Mouse (Mus musculus) spleen, postnatal 14 days (tissue): Measurements from ENCODE around the gene Rffl.
"Not testable (repeated sequence)": the region's sequence is repeated elsewhere in the genome, so short reads cannot be mapped to it uniquely, and the experiment has no call there.

Source experiments
- DNase-seq, 2 experiments: peaks; one replicate each; pipeline ENCODE4 v3.0.0; 2021 to 2022; ENCODE audit warnings: low spot score in 2 of 2

Rffl gene

DNA sequence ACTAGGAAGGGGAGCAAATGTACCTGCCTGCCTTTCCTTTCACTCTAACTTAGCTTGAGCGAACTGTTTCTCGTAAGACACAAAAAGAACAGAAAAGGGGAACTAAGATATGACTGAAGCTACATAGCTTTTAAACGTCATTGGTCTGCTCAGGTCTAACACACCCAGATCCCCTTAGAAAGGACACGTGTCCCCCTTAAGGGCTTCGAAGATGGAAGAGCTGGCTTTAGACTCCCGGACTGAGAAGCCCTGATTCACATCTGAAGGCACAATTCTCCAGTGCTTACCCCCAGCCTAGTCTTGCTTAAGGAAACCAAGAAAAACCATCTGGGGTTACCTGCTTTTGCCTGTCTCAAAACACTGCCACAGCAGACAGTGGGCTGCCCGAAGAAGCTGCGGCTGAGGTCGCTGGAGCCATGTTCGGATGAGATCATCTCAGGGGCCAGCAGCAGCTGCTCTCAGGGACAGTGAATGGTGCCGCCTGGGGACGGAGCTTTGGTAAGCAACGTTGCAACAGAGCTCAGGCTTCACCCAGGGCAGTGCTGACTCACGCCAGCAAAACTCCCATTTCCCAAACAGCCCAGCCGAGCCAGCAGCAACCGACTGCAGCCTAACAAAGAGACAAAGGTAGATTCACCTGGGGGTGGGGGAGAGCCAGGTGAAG, 25.5 kb downstream of the Rffl start:
- DNase-seq = peak; percentile 62 to 70

DNA sequence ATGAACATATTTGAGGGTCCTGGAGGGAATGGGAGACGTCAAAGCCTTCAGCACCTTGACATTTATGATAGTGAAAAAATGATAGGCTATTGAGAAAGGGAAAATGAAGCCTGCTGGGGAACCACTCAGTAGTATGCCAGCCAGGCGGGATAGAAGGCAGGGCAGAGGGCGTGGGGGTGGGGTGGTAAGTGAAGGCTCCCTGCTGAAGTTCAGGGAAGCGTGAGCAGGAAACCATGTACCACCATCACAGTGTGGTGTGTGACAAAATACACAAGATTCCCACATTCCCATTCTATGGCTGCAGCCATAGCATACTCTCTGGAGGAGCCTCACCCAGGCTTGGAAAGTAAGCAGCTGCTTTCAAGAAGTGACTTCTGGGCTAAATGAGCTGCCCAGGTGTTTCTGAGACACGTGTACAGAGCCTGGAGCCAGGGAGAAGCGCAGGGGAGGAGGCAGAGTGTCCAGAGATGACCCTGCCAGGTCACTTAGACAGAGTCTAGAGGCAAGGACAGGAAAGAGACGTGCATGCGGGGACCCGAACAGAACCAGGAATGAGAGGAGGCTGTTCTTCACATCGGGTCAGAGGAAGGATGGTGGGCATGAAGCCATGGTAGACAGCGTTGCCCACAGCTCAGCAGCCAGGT, 26.1 kb downstream of the Rffl start:
- no peak for DNase-seq

DNA sequence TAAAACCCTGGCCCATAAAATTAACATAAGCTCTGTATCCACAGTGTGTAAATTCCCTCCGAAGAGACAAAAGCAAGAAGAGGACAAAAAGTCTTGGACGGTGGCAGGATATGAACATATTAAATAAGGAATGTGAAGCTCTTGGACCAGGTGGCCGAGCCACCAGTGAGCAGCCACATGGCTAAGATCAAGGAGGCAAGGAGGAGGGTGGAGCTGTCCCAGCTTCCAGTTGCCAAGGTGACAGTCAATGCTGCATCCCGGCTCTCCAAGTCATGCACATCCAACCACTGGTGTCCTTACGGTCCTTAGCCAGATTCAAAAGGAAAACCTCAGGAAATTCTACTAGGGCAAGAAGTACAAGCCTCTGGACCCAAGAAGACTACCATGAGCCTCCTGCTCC, 32.5 kb downstream of the Rffl start:
- DNase-seq = no peak

DNA sequence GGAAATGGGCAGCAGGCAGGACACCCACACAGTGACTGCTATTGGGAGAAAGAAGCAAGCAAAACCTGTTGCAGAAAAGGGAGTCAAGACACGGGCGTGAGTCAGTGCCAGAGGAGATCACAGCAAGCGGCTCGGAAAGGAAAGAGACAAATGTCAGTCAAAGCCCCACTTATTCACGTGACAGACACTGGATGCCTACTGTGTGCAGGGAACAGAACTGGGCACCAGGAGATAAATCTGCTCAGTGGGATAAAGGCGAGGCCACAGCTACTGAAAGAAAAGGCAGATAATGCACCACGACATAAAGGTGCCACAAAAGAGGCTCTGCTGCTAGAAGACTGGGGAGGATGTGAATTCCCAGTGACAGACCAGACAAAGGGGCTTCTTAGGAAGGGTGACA, 33.2 kb downstream of the Rffl start:
- DNase-seq = no peak

DNA sequence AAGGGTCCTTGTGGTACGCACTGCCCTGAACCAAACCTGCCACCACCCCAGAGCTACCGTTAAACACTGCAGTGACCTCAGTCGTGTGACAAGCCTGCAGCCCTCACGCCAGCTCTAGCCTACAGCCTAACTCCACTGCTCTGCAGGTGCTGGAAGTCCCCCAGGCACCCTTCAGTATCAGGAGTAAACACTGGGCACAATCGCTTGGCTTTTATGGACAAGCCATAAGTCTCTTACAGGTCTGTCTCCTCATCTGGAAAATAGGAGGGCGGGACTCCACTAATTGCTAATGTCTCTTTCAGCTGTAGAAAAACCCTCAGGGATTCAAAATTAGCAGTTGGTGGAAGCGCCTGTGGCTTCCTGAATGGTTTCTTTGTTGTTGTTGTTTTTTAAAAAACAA, 33.8 kb downstream of the Rffl start:
- no peak for DNase-seq

DNA sequence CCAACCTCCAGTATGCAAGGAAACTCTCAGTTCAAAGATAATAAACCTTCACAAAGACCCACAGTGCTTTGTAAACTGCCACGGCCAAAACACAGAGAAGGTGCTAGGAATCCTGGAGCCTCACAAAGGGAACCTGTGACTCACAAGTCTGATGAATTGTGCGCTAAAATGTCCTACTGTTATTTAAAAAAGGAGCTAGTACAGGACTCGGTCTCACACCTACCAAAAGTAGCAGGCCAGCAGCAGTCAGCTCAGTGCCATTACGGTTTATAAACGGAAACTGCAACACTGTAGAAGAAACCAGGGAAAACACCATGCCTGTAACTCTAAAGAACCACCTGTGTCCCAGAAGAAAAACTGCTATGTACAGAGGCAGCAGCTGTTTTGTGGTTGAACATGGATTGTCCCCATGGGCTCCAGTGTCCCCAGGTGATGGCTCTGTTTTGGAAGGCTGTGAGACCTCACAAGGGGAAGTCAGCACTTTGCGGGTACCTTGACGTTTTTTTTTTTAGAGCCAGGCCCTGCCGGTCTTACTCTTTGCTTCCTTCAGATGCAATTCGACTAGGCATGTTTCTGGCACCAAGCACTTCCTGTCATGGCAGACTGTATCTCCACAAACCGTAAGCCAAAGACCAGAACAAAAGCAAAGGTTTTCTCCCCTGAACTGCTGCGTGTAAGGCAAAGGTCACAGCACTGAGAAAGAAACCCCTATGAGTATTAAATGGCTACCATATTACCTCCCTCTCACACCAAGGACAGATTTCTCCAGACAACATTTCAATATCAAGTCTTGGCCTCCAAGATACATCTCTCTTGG, 35.2 kb downstream of the Rffl start:
- DNase-seq = no peak

DNA sequence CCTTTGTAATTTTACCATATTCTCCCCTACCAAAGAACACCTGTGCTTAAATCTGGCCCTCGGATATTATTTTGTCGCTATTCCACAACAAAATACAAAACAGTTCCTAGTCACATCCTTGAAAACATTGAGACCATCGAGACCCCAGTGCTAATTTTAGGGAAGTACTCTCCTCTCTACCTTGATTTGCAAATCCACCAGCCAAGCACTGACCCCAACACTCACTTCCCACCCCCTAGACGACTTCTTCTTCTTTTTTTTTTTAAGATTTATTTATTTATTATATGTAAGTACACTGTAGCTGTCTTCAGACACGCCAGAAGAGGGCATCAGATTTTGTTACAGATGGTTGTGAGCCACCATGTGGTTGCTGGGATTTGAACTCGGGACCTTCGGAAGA, 36.7 kb downstream of the Rffl start:
- DNase-seq = not testable (repeated sequence)

DNA sequence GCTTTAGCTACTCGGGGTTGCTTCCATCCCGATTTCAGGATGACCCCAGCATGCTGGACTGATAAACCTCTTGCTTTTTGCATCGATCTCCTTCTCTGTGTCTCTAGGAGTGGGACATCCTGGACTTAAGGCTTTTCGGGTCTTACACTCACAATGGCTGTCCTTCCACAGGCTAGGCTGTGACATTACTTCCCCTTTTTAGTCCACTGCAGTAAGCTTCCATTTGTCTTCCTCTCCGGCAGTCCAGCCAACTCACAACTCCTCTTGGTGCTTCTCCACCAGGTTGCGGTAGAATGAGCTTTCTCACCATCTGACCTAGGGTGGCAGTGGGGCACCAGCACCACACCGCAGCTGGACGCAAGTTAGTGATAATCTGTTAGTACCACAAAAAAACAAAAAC, 37.1 kb downstream of the Rffl start:
- DNase-seq = no peak

DNA sequence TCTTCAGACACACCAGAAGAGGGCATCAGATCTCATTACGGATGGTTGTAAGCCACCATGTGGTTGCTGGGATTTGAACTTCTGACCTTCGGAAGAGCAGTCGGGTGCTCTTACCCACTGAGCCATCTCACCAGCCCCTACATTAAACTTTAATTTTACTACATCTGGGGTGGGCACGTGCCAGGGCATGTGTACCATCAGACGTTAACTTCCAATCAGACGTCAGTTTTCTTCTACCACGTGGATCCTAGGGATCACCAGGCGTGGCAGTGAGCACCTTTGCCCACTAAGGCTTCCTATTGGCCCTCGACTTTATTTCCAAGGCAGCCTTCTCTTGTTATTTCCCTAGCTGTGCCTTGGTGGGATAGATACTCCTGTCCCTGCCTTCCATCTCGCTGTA, 38.6 kb downstream of the Rffl start:
- not testable (repeated sequence) for DNase-seq

DNA sequence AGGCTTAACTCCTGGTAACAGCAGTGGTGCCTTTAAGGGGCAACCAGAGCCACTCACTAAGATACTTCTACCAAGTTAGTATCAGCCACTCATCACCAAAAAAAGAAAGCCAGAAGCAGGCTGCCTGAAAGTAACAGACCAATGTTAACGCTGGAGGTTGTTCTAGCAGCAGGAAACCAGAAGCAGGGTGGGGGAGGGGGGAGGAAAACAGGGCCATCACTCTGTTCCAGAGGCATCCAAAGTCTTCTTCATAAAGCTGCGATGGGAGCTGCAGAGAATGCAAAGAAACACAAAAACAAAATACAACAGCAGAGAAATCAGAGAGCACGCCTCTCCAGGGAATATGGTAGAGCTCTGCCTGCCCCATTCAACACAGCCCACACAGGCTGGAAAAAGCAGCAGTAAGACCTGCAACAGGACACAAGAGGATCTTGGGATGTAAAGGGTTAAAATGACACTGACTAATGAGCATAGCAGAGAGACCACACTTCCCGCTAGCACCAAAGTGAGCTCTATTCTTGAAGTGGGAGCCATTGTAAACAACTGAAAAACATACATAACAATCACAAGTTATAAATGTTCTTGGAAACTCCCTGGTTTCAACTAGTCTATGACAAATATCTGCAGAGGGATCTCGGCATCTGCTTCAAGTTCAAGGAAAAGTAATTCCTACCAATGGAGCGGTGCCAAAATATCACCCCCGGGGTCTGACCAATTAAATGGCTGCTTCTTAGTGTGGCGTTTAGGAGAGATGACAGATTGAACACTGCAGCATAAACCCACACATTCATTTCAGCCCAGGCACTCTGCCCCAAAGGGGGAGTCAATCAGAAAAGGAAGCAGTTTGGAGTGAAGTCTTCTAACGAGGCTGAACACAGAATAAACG, 39.8 kb downstream of the Rffl start:
- DNase-seq = no peak

DNA sequence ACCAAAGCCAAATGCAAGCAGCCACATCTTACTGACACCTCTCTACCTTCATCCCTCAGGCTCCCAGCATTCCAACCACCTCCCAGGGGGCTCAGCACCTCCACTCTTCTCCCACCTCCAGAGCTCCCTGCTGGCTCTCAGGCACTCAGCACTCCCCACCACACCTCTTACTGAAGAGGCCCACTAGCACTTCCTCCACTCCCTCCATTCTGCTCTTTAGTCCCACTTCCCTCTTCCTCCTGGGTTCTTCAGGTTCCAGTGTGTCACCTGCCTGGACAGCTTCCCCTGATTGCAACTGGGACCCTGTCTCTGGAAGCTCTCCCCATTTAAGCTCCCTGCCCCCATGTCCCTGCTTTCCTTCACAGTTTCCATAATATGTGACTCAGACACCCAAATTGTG, 44.2 kb downstream of the Rffl start:
- DNase-seq = no peak

DNA sequence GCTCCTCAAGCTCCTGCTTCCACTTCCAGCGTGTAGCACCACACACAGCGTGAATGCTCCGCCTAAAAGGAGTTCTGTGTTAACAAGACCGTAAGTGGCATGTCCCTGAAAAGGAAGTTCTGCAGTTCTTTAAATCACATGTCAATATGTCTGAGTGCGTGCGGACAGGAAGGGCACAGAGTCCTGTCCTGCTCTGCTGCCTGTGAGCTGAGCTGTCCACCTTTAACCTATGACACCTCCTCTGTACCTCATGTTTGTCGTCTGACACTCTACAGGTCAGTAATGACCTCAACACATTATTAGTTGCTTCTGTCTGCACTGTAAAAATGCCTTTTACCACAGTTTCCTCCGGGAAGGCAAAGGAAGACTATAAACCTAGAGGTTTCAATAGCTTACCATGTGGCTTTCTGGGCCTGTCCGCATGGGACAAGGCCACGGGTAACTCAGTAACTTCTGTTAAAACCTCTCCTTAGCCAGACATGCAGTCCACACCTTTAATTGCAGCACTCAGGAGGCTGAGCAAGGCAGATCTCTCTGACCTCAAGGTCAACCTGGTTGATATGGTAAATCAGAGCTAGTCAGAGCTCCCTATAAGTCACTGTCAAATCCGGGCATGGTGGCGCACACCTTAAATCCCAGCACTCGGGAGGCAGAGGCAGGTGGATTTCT, 50.1 kb downstream of the Rffl start:
- DNase-seq = no peak

DNA sequence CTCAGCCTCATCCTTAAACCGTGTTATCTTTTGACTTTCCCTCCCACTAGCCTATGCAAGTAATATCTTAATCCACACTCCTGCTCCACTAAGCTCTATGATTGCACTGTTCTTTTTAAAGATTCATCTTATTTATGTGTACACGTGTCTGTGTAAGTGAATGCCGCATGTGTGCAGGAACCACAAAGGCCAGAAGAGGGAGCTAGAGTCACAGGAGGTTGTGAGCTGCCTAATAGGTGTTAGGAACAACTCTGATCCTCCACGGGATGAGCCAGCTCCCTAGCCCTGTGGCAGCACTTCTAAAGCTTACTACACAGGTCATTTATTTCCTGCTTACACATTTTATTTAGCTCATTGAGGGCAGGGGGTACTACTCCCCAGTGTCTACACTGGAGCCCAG, 51.7 kb downstream of the Rffl start:
- DNase-seq = peak; percentile 53 to 73

DNA sequence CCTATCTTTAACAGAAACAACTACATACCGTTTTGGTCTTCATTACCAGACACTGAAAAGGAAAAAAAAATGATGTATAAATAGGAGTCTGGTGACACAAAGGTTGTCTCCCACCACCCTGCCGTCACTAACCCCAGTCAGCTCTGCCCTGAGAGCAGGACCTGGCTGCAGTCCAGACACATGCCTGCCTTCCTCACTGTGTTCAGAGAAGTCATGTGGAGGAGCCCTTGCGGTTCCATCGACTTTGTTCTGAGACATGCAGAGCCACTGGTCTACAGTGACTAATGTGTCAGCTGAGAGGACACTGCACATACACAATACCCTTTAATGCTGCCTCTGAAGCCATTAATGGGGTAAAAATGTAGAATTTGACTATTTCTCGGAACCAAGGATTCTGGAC, 62.5 kb downstream of the Rffl start:
- DNase-seq = no peak

DNA sequence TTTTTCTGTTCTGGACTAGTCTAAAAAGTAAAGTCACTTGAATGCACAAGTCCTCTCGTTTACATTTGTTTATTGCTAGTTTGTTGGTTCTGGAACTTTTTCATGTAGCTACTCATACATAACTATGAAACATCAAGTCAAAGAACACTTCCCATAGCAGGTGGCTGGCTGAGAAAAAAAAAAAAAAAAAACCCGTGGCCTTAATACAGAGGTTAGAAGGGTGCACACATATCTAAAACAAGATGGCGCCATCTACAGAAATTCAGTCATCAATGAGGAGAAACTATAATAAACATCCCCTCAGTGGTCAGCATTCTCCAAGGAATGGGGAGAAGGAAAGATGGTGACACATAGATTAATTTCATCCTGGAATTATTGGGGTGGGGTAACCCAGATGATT, 63.6 kb downstream of the Rffl start:
- DNase-seq = no peak

DNA sequence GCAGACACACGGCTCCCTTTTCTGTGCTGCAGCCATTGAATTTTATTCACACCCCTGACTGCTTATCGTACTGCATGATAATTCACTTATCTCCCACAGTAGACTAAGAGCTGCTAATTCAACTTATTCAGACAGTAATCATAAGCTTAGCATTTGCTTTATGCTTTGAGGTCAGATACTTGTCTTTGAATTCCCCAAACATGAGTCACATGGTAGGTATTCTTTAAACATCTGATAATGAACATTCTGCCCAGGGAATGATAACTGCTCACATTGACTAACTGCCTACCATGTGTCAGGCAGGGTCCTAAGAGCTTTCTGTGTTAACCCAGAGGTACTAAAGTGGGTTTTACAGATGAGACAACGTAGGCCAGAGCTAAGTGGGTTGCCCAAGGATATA, 64.4 kb downstream of the Rffl start:
- DNase-seq = no peak

DNA sequence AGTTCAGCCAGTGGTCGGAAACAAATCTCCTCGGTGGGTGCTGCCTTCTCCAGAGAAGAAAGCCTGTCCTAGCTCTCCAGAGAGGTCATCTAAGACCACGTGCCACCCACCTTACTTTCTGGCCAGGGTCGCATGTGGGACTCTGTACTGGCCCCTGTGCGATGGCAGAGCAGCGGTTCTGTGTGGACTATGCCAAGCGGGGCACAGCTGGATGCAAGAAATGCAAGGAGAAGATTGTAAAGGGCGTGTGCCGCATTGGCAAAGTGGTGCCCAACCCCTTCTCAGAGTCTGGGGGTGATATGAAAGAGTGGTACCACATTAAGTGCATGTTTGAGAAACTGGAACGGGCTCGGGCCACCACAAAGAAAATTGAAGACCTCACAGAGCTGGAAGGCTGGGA, 87.6 kb downstream of the Rffl start:
- no peak for DNase-seq

DNA sequence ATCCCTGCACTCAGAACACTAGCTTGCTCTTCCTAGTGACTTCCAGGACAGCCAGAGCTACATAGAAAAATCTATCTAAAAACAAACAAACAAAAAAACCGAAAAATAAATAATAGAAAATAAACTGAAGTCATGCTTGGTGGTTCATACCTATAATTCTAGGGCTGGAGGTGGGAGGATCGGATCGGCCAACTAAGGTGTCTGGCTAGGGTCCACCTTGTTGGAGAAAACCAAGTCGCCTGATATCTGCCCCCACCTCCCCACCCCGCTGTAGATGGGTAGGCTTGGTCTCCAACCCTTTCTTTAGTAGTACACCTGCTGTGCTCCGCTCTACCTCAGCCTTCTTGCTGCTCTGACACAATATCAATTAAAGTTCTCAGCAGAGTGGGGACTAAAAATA, 88.8 kb downstream of the Rffl start:
- DNase-seq = no peak

DNA sequence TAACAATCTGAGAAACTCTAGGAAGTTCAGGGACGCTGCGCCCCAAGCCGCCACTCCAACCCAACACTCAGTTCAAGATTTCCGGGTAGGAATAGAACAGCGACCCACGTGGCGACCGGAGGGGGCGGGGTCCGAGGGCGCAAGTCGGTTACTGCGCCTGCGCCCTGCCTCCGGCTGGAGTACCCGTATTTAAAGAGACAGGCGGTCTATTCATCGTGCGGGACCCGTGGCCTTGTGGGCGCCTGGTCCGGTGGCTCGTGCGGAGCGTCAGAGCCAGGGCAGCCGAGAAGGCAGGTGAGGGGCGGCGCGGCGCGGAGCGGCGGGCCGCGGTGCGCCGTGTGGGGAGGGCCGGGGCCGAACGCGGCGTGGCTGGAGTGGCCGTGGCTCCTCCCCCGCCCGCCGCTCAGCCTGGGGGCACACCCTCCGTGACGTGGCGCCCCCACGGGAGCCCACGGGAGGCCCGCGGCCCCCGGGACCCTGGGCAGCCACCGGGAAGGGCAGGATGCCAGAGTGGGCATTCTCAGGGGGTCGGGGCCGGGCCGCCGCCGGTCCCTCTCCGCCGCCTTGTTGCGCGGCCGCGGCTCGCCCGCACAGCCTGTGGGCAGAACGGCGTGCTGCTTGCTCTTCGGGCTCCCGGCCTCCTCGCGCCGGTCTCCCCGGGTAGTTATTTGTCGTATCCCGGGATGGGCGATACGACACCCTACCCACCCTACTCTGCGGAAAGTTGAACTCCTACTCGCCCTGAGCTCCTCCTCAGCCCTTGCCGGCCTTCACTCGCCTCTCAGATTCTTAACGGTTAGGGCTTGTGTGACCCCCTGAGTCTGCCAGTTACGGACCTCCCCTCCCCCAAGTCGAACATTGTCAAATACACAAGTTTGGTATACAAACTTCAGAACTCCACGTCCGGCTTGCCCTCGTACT, 89.8 kb downstream of the Rffl start, which contains the start of gene Lig3:
TSS of gene Lig3 (plus strand) at position 126 of the 921 bp plus-strand sequence.
- DNase-seq = peak; percentile 80 to 85

DNA sequence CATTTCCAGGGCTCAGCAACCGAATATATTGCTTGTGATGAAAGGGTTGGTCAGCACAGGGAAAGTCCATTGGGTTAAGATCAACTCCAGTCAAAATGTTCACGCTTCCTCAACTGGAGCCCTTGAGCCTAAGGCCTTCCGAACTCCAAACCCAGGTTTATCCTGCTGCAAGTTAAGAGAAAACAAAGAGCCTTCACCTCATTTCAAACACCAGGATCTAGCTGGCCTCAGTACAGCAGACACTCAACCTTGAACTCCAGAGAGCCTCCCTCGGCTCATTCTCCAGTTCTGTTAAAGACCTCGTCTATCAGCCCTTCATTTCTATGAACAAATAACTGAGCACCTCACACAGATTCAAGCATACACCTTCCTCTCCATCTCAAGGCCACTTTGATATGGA, 90.9 kb downstream of the Rffl start:
- no peak for DNase-seq
